Mouse (Mus musculus) heart, embryonic 16.5 days (tissue): ENCODE measurements around the gene Bik. TPM values are rescaled to one million over a fixed set of nuclear protein-coding genes. Genes with fewer than 3 reads are reported as not detected.

Source experiments
- ATAC-seq: fragments of 200-750 bp; cut with Nextera tagmentation; replicated peaks from 2 replicates; pipeline ENCODE4 v1.8.0; 2017; ENCODE audit warnings: moderate number of reproducible peaks; ENCODE audit not compliant: insufficient read depth, low FRiP score; ENCODE audit errors: extremely low read depth
- H3K27ac ChIP-seq: fragments of 300-500 bp; sonication (generic); 2 replicates; pipeline ENCODE4 v1.5.1; 2014; ENCODE audit warnings: mild to moderate bottlenecking, low read length, control low read depth, moderate library complexity
- H3K27me3 ChIP-seq: fragments of 300-500 bp; sonication (generic); 2 replicates; pipeline ENCODE4 v1.6.1; 2014; ENCODE audit warnings: low read length, mixed read lengths; ENCODE audit not compliant: control insufficient read depth, insufficient read depth
- H3K36me3 ChIP-seq: fragments of 300-500 bp; sonication (generic); 2 replicates; pipeline ENCODE4 v1.6.1; 2014; ENCODE audit not compliant: control insufficient read depth, insufficient read depth
- H3K4me1 ChIP-seq: fragments of 300-500 bp; sonication (generic); 2 replicates; pipeline ENCODE4 v1.6.1; 2014; ENCODE audit warnings: low read length, mixed read lengths; ENCODE audit not compliant: control insufficient read depth, insufficient read depth
- H3K4me2 ChIP-seq: fragments of 300-500 bp; sonication (generic); 2 replicates; pipeline ENCODE4 v1.6.1; 2014; ENCODE audit warnings: low read depth, mild to moderate bottlenecking, control low read depth, low read length
- H3K4me3 ChIP-seq: fragments of 300-500 bp; sonication (generic); 2 replicates; pipeline ENCODE4 v1.5.1; 2014; ENCODE audit warnings: mild to moderate bottlenecking, control low read depth, low read length
- H3K9ac ChIP-seq: fragments of 300-500 bp; sonication (generic); 2 replicates; pipeline ENCODE4 v1.6.1; 2014; ENCODE audit warnings: low read length, control low read depth
- H3K9me3 ChIP-seq: fragments of 300-500 bp; sonication (generic); replicated peaks from 2 replicates; pipeline ENCODE4 v1.6.1; 2016; ENCODE audit warnings: low read length; ENCODE audit not compliant: control insufficient read depth
- WGBS: fragments of 180-500 bp; shearing (Covaris S2); extraction: QIAGEN DNeasy Blood & Tissue Kit; methylation state at CpG from one replicate; pipeline ENCODE4 v1.1.7; 2014; 5-methylcytosine and 5-hydroxymethylcytosine counted together
- microRNA-seq: library from miRNA; unstranded; fragments of <30 nt; microRNA quantifications from one replicate; pipeline ENCODE4, GENCODE M21; 2017
- polyA plus RNA-seq: library from polyadenylated mRNA; unstranded; fragments of >200 nt; fragmentation: Nextera tagmentation; extraction: Ambion mirVana; gene quantifications from 2 replicates; pipeline ENCODE4 v1.2.1, GENCODE M21; 2015

Gene Bik
- polyA plus RNA-seq, 1 experiment from 2014 or later = 22.9 TPM

GRCm38 (mm10) chr15:83593702-83594512 lies 67.2 kb downstream of the Bik start:
- WGBS = 16% methylated on average over 19 of the region's 19 CpGs
- no peaks in the 10 kb centered on the region for H3K36me3 ChIP-seq
- H3K9ac ChIP-seq = peak overlapping the region; percentile 80
- peaks cover 17% of the 10 kb centered on the region for H3K4me1 ChIP-seq
- peak overlapping the region; percentile 76 for H3K4me3 ChIP-seq
- H3K4me2 ChIP-seq = peak overlapping the region; percentile 88
- no peaks in the 10 kb centered on the region for H3K9me3 ChIP-seq
- no peak overlapping the region for H3K27ac ChIP-seq
- ATAC-seq = 0 out of 2 replicates have a peak, but pooled peaks have one; percentile 19
- H3K27me3 ChIP-seq = no peaks in the 10 kb centered on the region

Small RNA genes lying within 50 kb of the gene (microRNA-seq; reads per million reads assigned to microRNA genes)
- gene Gm24575 = not detected

Other genes starting within 250 kb of the Bik start
- gene Arfgap3, start 176.6 kb upstream of the Bik start, polyA plus RNA-seq = 42.0 and 44.6 TPM in 2 replicates
- gene Pacsin2, start 62.3 kb upstream of the Bik start, polyA plus RNA-seq = 73.3 and 74.2 TPM in 2 replicates
- gene Ttll1, start 16.0 kb upstream of the Bik start, polyA plus RNA-seq = 23.9 and 24.1 TPM in 2 replicates
- gene Tspo, start 36.7 kb downstream of the Bik start, polyA plus RNA-seq = 182 and 185 TPM in 2 replicates
- gene Mcat, start 36.9 kb downstream of the Bik start, polyA plus RNA-seq = 32.9 and 34.6 TPM in 2 replicates
- 18.8 and 20.7 TPM in 2 replicates for gene Ttll12, start 68.3 kb downstream of the Bik start, polyA plus RNA-seq
- 4.0 and 5.6 TPM in 2 replicates for gene Scube1, start 198.2 kb downstream of the Bik start, polyA plus RNA-seq